Mouse (Mus musculus) hindbrain, embryonic 11.5 days (tissue): ENCODE results near the gene Coro1c. TPM values are rescaled to one million over a fixed set of nuclear protein-coding genes. Genes with fewer than 3 reads are reported as not detected.

ENCODE experiments used
- ATAC-seq: fragments of 200-750 bp; cut with Nextera tagmentation; 2 replicates; pipeline ENCODE4 v1.8.0; 2017; ENCODE audit warnings: mild to moderate bottlenecking, moderate TSS enrichment, moderate library complexity; ENCODE audit not compliant: low FRiP score
- DNase-seq: peaks from one replicate; pipeline ENCODE4 v3.0.0-alpha.2; 2015; ENCODE audit warnings: low spot score
- H3K27ac ChIP-seq: fragments of 300-500 bp; sonication (generic); 2 replicates; pipeline ENCODE4 v1.5.1; 2014; ENCODE audit warnings: mild to moderate bottlenecking, low read depth, low read length
- H3K27me3 ChIP-seq: fragments of 300-500 bp; sonication (generic); 2 replicates; pipeline ENCODE4 v1.6.1; 2014; ENCODE audit warnings: mild to moderate bottlenecking, low read length, moderate library complexity, mixed read lengths; ENCODE audit not compliant: control insufficient read depth, insufficient read depth
- H3K36me3 ChIP-seq: fragments of 300-500 bp; sonication (generic); 2 replicates; pipeline ENCODE4 v1.6.1; 2014; ENCODE audit warnings: mild to moderate bottlenecking, low read length, moderate library complexity, mixed read lengths; ENCODE audit not compliant: control insufficient read depth, insufficient read depth
- H3K4me1 ChIP-seq: fragments of 300-500 bp; sonication (generic); replicated peaks from 2 replicates; pipeline ENCODE4 v1.6.1; 2014; ENCODE audit warnings: low read length, mixed read lengths; ENCODE audit not compliant: control insufficient read depth, insufficient read depth
- H3K4me2 ChIP-seq: fragments of 300-500 bp; sonication (generic); replicated peaks from 2 replicates; pipeline ENCODE4 v1.6.1; 2014; ENCODE audit warnings: mild to moderate bottlenecking, low read depth, low read length
- H3K4me3 ChIP-seq: fragments of 300-500 bp; sonication (generic); 2 replicates; pipeline ENCODE4 v1.5.1; 2014; ENCODE audit warnings: low read depth, low read length
- H3K9ac ChIP-seq: fragments of 300-500 bp; sonication (generic); 2 replicates; pipeline ENCODE4 v1.6.1; 2014; ENCODE audit warnings: low read depth, low read length
- H3K9me3 ChIP-seq: fragments of 300-500 bp; sonication (generic); 2 replicates; pipeline ENCODE4 v1.6.1; 2016; ENCODE audit warnings: low read length; ENCODE audit not compliant: control insufficient read depth
- WGBS: fragments of 180-500 bp; shearing (Covaris S2); extraction: QIAGEN DNeasy Blood & Tissue Kit; methylation state at CpG from one replicate; pipeline ENCODE4 v1.1.7; 2014; 5-methylcytosine and 5-hydroxymethylcytosine counted together
- polyA plus RNA-seq: library from polyadenylated mRNA; unstranded; fragments of >200 nt; fragmentation: Nextera tagmentation; extraction: Ambion mirVana; gene quantifications from 2 replicates; pipeline ENCODE4 v1.2.1, GENCODE M21; 2014

Gene Coro1c
- polyA plus RNA-seq, 1 experiment from 2014 or later = 192 TPM

- Histone ChIP-seq H3K36me3 (no peaks in the 10 kb centered on the region), H3K27me3 (no peaks in the 10 kb centered on the region), H3K9ac (no peak overlapping the region), H3K27ac (no peak overlapping the region), H3K4me2 (no peak overlapping the region), H3K4me1 (no peaks in the 10 kb centered on the region), H3K9me3 (no peaks in the 10 kb centered on the region), H3K4me3 (no peak overlapping the region)
- DNase-seq (no peak), ATAC-seq (no peak)
- 75% methylated on average over 6 of the region's 6 CpGs for WGBS
These were observed 2.1 kb upstream of the Coro1c start for GRCm38 (mm10) chr5:113910705-113911104.

- ATAC-seq = no peak
- H3K36me3 ChIP-seq = no peaks in the 10 kb centered on the region
- H3K4me3 ChIP-seq = no peak overlapping the region
- no peaks in the 10 kb centered on the region for H3K9me3 ChIP-seq
- H3K27ac ChIP-seq = no peak overlapping the region
- no peaks in the 10 kb centered on the region for H3K4me1 ChIP-seq
- H3K4me2 ChIP-seq = no peak overlapping the region
- H3K27me3 ChIP-seq = no peaks in the 10 kb centered on the region
- H3K9ac ChIP-seq = no peak overlapping the region
- peak; percentile 2 for DNase-seq
- WGBS = 42% methylated on average over 10 of the region's 10 CpGs
These were observed 1.6 kb upstream of the Coro1c start for GRCm38 (mm10) chr5:113910065-113910701.

- H3K27ac ChIP-seq = peak overlapping the region; percentile 95
- H3K4me1 ChIP-seq = no peaks in the 10 kb centered on the region; the same call in 1 of the 2 replicates
These were observed 581 bp downstream of the Coro1c start for GRCm38 (mm10) chr5:113907786-113908567.

GRCm38 (mm10) chr5:113906958-113907735 lies 1.4 kb downstream of the Coro1c start:
- WGBS = 24% methylated on average over 17 of the region's 17 CpGs
- Histone ChIP-seq H3K9me3 (no peaks in the 10 kb centered on the region), H3K9ac (peak overlapping the region; percentile 93), H3K4me3 (peak overlapping the region; percentile 92), H3K4me2 (peak overlapping the region; percentile 49), H3K4me1 (no peaks in the 10 kb centered on the region; the same call in 1 of the 2 replicates), H3K36me3 (no peaks in the 10 kb centered on the region), H3K27me3 (no peaks in the 10 kb centered on the region), H3K27ac (peak overlapping the region; percentile 95)
- DNase-seq = peak; percentile 67
- ATAC-seq = no peak

More at GRCm38 (mm10) chr5:113907786-113908567, 581 bp downstream of the Coro1c start:
- ATAC-seq = peak; percentile 77
- no peaks in the 10 kb centered on the region for H3K36me3 ChIP-seq
- peak overlapping the region; percentile 49 for H3K4me2 ChIP-seq
- H3K9me3 ChIP-seq = no peaks in the 10 kb centered on the region
- peak; percentile 74 for DNase-seq
- no peaks in the 10 kb centered on the region for H3K27me3 ChIP-seq
- WGBS = under 1% methylated on average over 55 of the region's 69 CpGs
- H3K4me3 ChIP-seq = peak overlapping the region; percentile 92
- H3K9ac ChIP-seq = peak overlapping the region; percentile 93

GRCm38 (mm10) chr5:113904987-113905386 lies 3.6 kb downstream of the Coro1c start:
- Histone ChIP-seq H3K4me1 (peaks cover 4% of the 10 kb centered on the region), H3K4me3 (no peak overlapping the region), H3K27ac (no peak overlapping the region), H3K9me3 (no peaks in the 10 kb centered on the region), H3K36me3 (no peaks in the 10 kb centered on the region), H3K27me3 (no peaks in the 10 kb centered on the region), H3K4me2 (no peak overlapping the region), H3K9ac (no peak overlapping the region)
- WGBS = 58% methylated on average over 4 of the region's 4 CpGs
- no peak for DNase-seq
- ATAC-seq = no peak

GRCm38 (mm10) chr5:113902983-113903382 lies 5.6 kb downstream of the Coro1c start:
- Histone ChIP-seq H3K27ac (no peak overlapping the region), H3K4me1 (peaks cover 4% of the 10 kb centered on the region)

DNA sequence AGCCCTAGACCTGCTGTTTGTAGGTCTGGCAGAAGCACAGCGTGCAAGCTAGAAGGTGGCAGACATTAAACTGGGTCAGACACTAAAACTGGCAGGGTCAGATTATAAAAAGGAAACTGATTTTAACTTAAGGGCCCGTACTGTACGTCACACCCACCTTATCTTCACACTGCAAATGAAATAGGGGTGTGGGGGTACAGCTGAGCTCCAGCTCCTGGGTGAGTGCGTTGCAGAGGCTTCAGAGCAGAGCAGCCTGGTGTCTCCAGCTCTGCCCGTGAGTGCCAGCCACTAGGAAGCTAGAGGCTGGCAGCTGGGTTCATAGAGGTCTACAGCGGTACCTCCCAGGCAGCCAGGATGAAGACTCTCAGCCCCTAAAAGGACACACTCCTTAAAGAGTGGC lies 6.5 kb downstream of the Coro1c start:
- Histone ChIP-seq H3K27me3 (no peaks in the 10 kb centered on the region), H3K4me1 (peaks cover 4% of the 10 kb centered on the region), H3K9me3 (no peaks in the 10 kb centered on the region), H3K36me3 (no peaks in the 10 kb centered on the region), H3K27ac (no peak overlapping the region), H3K4me2 (no peak overlapping the region), H3K9ac (no peak overlapping the region), H3K4me3 (no peak overlapping the region)
- 85% methylated on average over 6 of the region's 6 CpGs for WGBS
- no peak for ATAC-seq
- no peak for DNase-seq

More at GRCm38 (mm10) chr5:113902983-113903382, 5.6 kb downstream of the Coro1c start:
- DNase-seq = no peak
- Histone ChIP-seq H3K36me3 (no peaks in the 10 kb centered on the region), H3K4me3 (no peak overlapping the region), H3K27me3 (no peaks in the 10 kb centered on the region), H3K4me2 (no peak overlapping the region), H3K9ac (no peak overlapping the region), H3K9me3 (no peaks in the 10 kb centered on the region)
- WGBS = 86% methylated on average over 5 of the region's 5 CpGs
- ATAC-seq = no peak

- Histone ChIP-seq H3K27me3 (no peaks in the 10 kb centered on the region), H3K4me1 (peaks cover 4% of the 10 kb centered on the region)
- 61% methylated on average over 8 of the region's 8 CpGs for WGBS
These were observed 7.4 kb downstream of the Coro1c start for GRCm38 (mm10) chr5:113901074-113901571.

More at GRCm38 (mm10) chr5:113901074-113901571, 7.4 kb downstream of the Coro1c start:
- Histone ChIP-seq H3K4me2 (no peak overlapping the region), H3K4me3 (no peak overlapping the region), H3K27ac (no peak overlapping the region), H3K9ac (no peak overlapping the region), H3K36me3 (no peaks in the 10 kb centered on the region), H3K9me3 (no peaks in the 10 kb centered on the region)
- ATAC-seq = no peak
- DNase-seq = peak; percentile 10
